Mouse (Mus musculus) C3H10T1/2 (cell line): Measurements from ENCODE around the gene Rsph9. TPM values are rescaled to one million over a fixed set of nuclear protein-coding genes. Genes with fewer than 3 reads are reported as not detected.

Experiments used
- polyA plus RNA-seq, 2 experiments: library from polyadenylated mRNA; unstranded; fragments of >200 nt; fragmentation: generic; extraction: Trizol; gene quantifications; one replicate each; pipeline ENCODE4 v1.2.1; 2012; ENCODE audit warnings: missing spikeins in 2 of 2

The Rsph9 gene
- not detected for polyA plus RNA-seq

GRCm38 (mm10) chr17:46143578-46144423 lies at the start of gene Rsph9:
Gene Rsph9 (minus strand): TSS chr17:46144216.

GRCm38 (mm10) chr17:46160686-46161085 lies 16.7 kb upstream of the Rsph9 start, which contains the start of gene Gtpbp2:
Gene Gtpbp2 (plus strand): TSS chr17:46161032.

GRCm38 (mm10) chr17:46152847-46153782 lies 9.1 kb upstream of the Rsph9 start, which contains the start of gene Mad2l1bp:
Gene Mad2l1bp (minus strand): TSS chr17:46153553.

GRCm38 (mm10) chr17:46110402-46111289 lies 33.4 kb downstream of the Rsph9 start, which contains the start of gene Mrps18a:
Gene Mrps18a (plus strand): TSS chr17:46110986.

Other genes with a start within 250 kb of the Rsph9 start
- 10 to 100 TPM in 1 of 2 experiments, 1 to 10 TPM in 1; 4.4 to 22.7 TPM for gene Vegfa, start 111.8 kb downstream of the Rsph9 start, polyA plus RNA-seq
- gene Mrps18a, start 33.2 kb downstream of the Rsph9 start, polyA plus RNA-seq = 100 to 1,000 TPM; 140 to 212 TPM
- 10 to 100 TPM; 24.3 to 32.6 TPM for gene Mad2l1bp, start 9.3 kb upstream of the Rsph9 start, polyA plus RNA-seq
- 10 to 100 TPM in 1 of 2 experiments, 1 to 10 TPM in 1; 5.2 to 43.0 TPM for gene Gtpbp2, start 16.8 kb upstream of the Rsph9 start, polyA plus RNA-seq
- 1 to 10 TPM; 1.5 to 9.4 TPM for gene Polh, start 58.4 kb upstream of the Rsph9 start, polyA plus RNA-seq
- 10 to 100 TPM; 14.4 to 24.3 TPM for gene Xpo5, start 58.6 kb upstream of the Rsph9 start, polyA plus RNA-seq
- gene Polr1c, start 103.8 kb upstream of the Rsph9 start, polyA plus RNA-seq = 100 to 1,000 TPM; 111 to 156 TPM
- 100 to 1,000 TPM; 159 to 180 TPM for gene Yipf3, start 103.9 kb upstream of the Rsph9 start, polyA plus RNA-seq
- 10 to 100 TPM; 10.4 to 11.1 TPM for gene Lrrc73, start 109.3 kb upstream of the Rsph9 start, polyA plus RNA-seq
- 10 to 100 TPM; 54.0 to 58.3 TPM for gene Tjap1, start 138.8 kb upstream of the Rsph9 start, polyA plus RNA-seq
- 10 to 100 TPM in 1 of 2 experiments, 1 to 10 TPM in 1; 7.2 to 55.2 TPM for gene Dlk2, start 153.2 kb upstream of the Rsph9 start, polyA plus RNA-seq
- gene Abcc10, start 184.1 kb upstream of the Rsph9 start, polyA plus RNA-seq = 1 to 10 TPM; 2.7 to 7.7 TPM
- 1 to 10 TPM in 1 of 2 experiments, under 1 TPM in 1; 0.54 to 5.8 TPM for gene Zfp318, start 239.5 kb upstream of the Rsph9 start, polyA plus RNA-seq